Mouse (Mus musculus): ENCODE measurements around the gene 2210408I21Rik. TPM values are rescaled to one million over a fixed set of nuclear protein-coding genes. Genes with fewer than 3 reads are reported as not detected.

2210408I21Rik gene
- polyA plus RNA-seq, 1 experiment from 2014 or later, result 2.8 TPM

DNA sequence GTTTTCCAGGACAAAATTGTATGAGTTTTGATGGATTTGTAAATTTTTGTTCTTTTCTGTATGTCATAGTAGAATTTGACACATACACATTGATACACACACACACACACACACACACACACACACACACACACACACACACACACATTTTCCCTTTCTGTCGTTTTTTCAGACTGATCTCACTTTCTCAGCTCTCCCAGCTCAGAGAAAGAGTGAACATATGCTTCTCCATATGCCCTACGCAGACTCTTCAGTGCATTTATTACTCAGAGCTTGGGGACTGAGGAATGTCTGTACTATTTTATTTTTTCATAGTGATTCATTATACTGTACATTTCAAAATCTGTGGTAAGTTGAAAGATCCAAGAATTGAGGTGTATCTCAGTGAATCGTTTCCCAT lies 160.2 kb downstream of the 2210408I21Rik start:
- DNase-seq (no peak), ATAC-seq (ENCODE audit: low read depth) (no peak)
- Histone ChIP-seq H3K27me3 (no peaks in the 10 kb centered on the region), H3K9ac (no peak overlapping the region), H3K4me1 (replicated peaks) (no peaks in the 10 kb centered on the region), H3K9me3 (replicated peaks) (no peaks in the 10 kb centered on the region), H3K4me3 (replicated peaks) (no peak overlapping the region), H3K36me3 (no peaks in the 10 kb centered on the region), H3K4me2 (no peak overlapping the region), H3K27ac (no peak overlapping the region)
- 54% methylated on average over 3 of the region's 3 CpGs for WGBS (ENCODE audit: insufficient replicate concordance)

DNA sequence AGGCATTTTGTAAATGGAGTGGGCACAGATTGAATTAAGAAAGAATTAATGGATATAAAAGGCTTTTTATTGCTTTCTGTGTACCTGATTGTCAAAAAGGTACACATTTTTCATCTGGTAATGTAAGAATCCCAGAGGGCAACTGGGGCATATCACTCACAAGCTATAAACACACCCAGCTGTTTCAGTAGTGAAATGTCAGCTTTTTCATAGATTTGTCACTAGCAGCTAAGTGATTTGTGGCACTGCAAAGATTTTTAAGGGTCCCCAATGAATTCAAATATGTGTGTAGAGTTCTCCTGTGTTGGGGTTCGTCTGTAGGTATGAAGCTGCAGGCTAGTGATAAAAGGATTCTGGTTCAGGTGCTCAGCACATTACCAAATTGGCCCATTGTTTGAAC lies 188.8 kb downstream of the 2210408I21Rik start:
- WGBS (ENCODE audit: insufficient replicate concordance), result 49% methylated on average over 1 of the region's 1 CpGs
- Histone ChIP-seq H3K9me3 (replicated peaks) (no peaks in the 10 kb centered on the region), H3K4me2 (no peak overlapping the region), H3K27ac (no peak overlapping the region), H3K4me3 (replicated peaks) (no peak overlapping the region), H3K9ac (no peak overlapping the region), H3K36me3 (no peaks in the 10 kb centered on the region), H3K4me1 (replicated peaks) (no peaks in the 10 kb centered on the region), H3K27me3 (no peaks in the 10 kb centered on the region)
- no peak for DNase-seq
- ATAC-seq (ENCODE audit: low read depth), result no peak

DNA sequence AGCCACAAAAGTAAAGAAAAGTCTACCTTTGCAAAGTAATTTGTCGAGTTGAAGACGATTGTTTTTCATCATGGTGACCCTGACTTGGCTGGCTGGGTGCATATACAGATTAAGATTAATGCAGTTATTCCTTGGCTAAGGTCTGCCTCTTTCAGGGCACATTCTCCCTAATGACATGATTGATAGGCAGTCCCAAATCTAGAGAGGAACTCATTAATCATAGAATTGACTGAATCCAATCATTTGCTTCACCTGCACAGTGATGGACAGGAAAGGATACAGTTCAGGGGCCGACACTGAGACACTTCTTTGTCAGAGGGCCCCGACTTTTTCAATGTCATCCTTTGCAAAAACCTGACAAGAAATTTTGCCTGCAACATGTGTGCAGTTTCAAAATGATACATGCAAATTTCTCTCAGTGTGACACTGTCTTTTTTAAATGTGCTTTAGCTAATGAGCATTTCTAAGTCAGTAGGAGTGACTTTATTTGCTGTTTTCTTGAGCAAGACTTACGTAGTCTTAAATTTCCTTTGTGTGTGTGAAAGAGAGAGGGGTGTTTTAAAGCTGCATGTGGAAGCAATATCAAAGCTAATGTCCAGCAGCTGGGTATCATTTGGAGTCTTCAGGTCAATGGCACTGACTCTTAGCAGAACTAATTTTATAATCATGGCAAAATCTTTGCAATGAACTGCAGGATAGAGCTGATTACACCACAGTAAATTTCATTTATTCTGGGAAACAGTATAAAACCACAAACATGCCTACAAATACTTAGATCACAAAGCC lies 191.0 kb downstream of the 2210408I21Rik start:
- H3K9ac ChIP-seq, result no peak overlapping the region
- no peak overlapping the region for H3K4me2 ChIP-seq
- no peaks in the 10 kb centered on the region for H3K27me3 ChIP-seq
- WGBS (ENCODE audit: insufficient replicate concordance), result 56% methylated on average over 5 of the region's 5 CpGs
- H3K9me3 ChIP-seq (replicated peaks), result no peaks in the 10 kb centered on the region
- ATAC-seq (ENCODE audit: low read depth) (no peak), DNase-seq (no peak)
- H3K4me1 ChIP-seq (replicated peaks), result no peaks in the 10 kb centered on the region
- H3K36me3 ChIP-seq, result no peaks in the 10 kb centered on the region
- no peak overlapping the region for H3K27ac ChIP-seq
- no peak overlapping the region for H3K4me3 ChIP-seq (replicated peaks)

DNA sequence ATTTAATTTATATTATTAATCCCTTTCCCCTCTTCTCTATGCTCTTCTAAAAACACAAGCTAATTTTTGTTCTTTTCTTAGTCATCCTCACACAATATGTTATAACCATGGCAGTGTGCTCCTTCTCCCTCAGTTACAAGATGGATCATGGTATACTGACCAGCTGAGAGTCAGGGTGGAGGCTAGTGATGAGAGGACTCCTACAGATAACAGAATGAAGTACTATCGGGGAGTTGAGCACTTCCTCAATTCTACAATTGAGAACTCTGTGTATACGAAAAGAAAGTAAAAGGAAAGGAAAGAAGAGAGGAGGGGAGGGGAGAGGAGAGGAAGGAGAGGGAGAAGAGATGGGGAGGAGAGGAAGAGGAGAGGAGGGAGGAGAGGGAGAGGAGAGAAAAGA lies 206.8 kb downstream of the 2210408I21Rik start:
- Histone ChIP-seq H3K9ac (no peak overlapping the region), H3K4me2 (no peak overlapping the region), H3K27ac (no peak overlapping the region), H3K36me3 (no peaks in the 10 kb centered on the region), H3K4me3 (replicated peaks) (no peak overlapping the region), H3K4me1 (replicated peaks) (no peaks in the 10 kb centered on the region), H3K9me3 (replicated peaks) (no peaks in the 10 kb centered on the region), H3K27me3 (no peaks in the 10 kb centered on the region)
- DNase-seq (no peak), ATAC-seq (ENCODE audit: low read depth) (no peak)
- 31% methylated on average over 2 of the region's 2 CpGs for WGBS (ENCODE audit: insufficient replicate concordance)

DNA sequence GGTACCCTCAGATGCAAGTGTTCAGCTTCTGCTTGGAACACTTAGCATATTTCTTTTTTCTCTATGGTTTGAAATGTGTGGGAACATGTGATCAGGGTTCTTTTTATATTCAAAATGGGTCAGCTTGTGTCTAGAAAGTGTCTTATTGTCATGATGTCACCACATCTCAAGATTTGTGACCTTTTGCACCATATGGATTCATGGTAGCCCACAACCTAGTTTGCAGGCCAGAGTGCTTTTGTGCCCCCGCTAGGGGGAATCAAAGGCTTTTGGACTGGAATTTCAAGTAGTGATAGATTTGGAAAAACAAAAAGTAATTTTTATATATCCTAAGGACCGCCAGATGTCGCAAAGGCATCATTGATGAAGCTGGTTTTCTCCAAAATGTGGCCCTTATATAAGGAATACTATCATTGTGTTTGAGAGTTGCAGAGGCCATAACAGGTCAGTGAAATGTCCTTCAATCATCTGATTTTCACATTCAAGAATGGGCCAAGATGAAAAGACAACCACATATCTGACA lies 250.2 kb downstream of the 2210408I21Rik start:
- no peak overlapping the region for H3K27ac ChIP-seq
- H3K4me1 ChIP-seq (replicated peaks), result no peaks in the 10 kb centered on the region
- H3K27me3 ChIP-seq, result no peaks in the 10 kb centered on the region
- H3K36me3 ChIP-seq, result no peaks in the 10 kb centered on the region
- H3K4me2 ChIP-seq, result no peak overlapping the region
- H3K4me3 ChIP-seq (replicated peaks), result no peak overlapping the region
- H3K9ac ChIP-seq, result no peak overlapping the region
- 55% methylated on average over 3 of the region's 3 CpGs for WGBS (ENCODE audit: insufficient replicate concordance)
- DNase-seq, result no peak
- no peak for ATAC-seq (ENCODE audit: low read depth)
- no peaks in the 10 kb centered on the region for H3K9me3 ChIP-seq (replicated peaks)

DNA sequence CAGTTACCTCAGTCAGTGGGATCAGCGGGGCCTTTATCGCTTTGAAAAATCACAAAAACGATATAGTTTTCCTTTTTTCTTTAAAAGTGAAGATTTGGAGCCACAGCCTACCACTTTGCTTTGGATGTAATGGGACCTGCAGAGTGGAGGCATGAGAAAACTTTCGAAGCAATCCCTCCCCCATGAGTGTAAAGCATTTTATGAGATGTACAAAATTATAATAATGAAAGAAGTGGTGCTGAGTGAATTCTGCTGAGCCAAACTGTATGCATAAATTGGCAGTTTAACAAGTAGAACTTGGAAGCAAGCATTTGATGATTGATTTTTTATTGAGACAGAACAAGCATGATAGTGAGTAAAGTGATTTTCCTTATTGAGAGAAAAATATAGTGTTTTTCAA lies 250.7 kb downstream of the 2210408I21Rik start:
- H3K36me3 ChIP-seq, result no peaks in the 10 kb centered on the region
- H3K4me1 ChIP-seq (replicated peaks), result no peaks in the 10 kb centered on the region
- no peaks in the 10 kb centered on the region for H3K9me3 ChIP-seq (replicated peaks)
- ATAC-seq (ENCODE audit: low read depth), result no peak
- no peaks in the 10 kb centered on the region for H3K27me3 ChIP-seq
- no peak overlapping the region for H3K27ac ChIP-seq
- 72% methylated on average over 4 of the region's 4 CpGs for WGBS (ENCODE audit: insufficient replicate concordance)
- no peak overlapping the region for H3K4me3 ChIP-seq (replicated peaks)
- DNase-seq, result no peak
- no peak overlapping the region for H3K9ac ChIP-seq
- no peak overlapping the region for H3K4me2 ChIP-seq

DNA sequence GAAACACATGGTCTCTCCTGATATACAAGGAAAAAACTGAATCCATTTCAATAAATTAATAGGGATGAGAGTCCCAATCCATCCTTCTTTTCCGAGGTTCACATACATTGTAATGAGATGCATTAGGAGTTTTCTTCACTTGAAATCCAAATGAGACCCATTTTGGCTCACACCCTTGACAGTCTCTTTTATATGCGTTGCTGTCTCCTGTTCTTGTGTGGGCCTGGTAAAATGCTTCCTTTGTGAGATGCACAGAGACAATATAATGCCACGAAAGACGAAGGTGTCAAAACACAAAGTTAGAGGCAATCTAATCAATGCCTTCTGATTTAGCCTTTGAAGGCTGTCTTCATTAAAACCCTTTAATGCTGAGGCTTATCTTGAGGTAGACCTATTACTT lies 252.8 kb downstream of the 2210408I21Rik start:
- ATAC-seq (ENCODE audit: low read depth) (no peak), DNase-seq (no peak)
- Histone ChIP-seq H3K4me3 (replicated peaks) (no peak overlapping the region), H3K9me3 (replicated peaks) (no peaks in the 10 kb centered on the region), H3K27me3 (no peaks in the 10 kb centered on the region), H3K4me2 (no peak overlapping the region), H3K27ac (no peak overlapping the region), H3K36me3 (no peaks in the 10 kb centered on the region), H3K4me1 (replicated peaks) (no peaks in the 10 kb centered on the region), H3K9ac (no peak overlapping the region)
- 71% methylated on average over 4 of the region's 4 CpGs for WGBS (ENCODE audit: insufficient replicate concordance)

DNA sequence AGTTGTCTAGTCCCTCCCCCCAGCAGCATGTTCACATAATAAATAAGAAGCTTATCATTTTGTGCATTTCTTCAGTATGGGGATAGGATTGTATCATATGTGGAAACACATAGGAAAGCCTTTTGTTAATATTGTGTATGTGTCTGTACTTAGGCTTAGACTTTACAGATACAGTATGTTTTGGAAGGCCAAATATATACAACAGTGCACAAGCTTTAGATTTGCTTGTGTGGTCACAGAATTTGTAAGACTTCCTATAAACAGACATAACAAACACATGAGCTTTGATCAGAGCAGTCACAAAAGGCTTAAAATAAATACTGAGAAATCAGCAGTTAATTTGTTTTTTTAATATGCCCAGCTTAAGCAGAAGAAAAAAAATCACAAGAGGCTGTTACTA lies 253.9 kb downstream of the 2210408I21Rik start:
- no peak for ATAC-seq (ENCODE audit: low read depth)
- Histone ChIP-seq H3K36me3 (no peaks in the 10 kb centered on the region), H3K9me3 (replicated peaks) (no peaks in the 10 kb centered on the region), H3K4me2 (no peak overlapping the region), H3K27me3 (no peaks in the 10 kb centered on the region), H3K9ac (no peak overlapping the region), H3K4me1 (replicated peaks) (no peaks in the 10 kb centered on the region), H3K27ac (no peak overlapping the region), H3K4me3 (replicated peaks) (no peak overlapping the region)
- DNase-seq, result no peak

DNA sequence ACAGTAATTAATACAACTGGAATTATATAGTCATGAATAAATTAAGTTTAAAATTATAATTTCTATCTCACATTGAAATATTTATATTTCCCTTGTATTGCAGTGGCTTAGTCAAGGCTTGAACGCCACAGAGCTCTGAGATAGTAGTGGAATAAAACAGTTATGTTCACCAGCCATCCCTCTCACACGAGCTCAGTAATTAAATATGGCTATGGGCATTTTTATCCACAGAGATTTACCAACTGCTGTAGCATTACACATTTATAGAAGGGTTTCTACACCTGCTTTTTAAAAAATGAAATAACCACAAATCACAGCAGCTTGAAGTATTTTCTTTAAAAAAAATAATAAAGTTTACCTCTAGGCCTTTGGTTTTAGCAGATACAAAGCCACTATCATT lies 261.0 kb downstream of the 2210408I21Rik start:
- no peaks in the 10 kb centered on the region for H3K27me3 ChIP-seq
- H3K27ac ChIP-seq, result no peak overlapping the region
- no peaks in the 10 kb centered on the region for H3K9me3 ChIP-seq (replicated peaks)
- ATAC-seq (ENCODE audit: low read depth) (no peak), DNase-seq (no peak)
- H3K36me3 ChIP-seq, result no peaks in the 10 kb centered on the region
- H3K4me3 ChIP-seq (replicated peaks), result no peak overlapping the region
- H3K4me2 ChIP-seq, result no peak overlapping the region
- 56% methylated on average over 2 of the region's 2 CpGs for WGBS (ENCODE audit: insufficient replicate concordance)
- H3K9ac ChIP-seq, result no peak overlapping the region
- no peaks in the 10 kb centered on the region for H3K4me1 ChIP-seq (replicated peaks)

DNA sequence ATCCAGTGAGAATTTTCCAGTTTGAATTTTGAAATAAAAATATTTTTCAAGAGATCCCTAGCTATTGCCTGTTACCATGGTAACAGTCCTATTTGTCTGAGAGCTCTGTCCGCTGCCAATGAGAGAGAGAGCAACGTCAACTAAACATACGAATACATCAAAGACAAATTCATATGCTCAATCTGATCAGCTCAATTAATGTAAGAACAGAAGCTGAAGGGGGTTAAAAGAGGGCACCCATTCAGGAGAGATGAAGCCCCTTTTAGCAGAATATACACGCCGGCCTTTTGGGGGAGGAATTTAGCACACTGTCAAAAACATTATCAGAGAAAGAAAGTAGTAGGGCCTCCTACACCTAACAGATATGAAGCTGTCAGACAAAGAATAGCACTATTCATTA lies 261.6 kb downstream of the 2210408I21Rik start:
- Histone ChIP-seq H3K9me3 (replicated peaks) (no peaks in the 10 kb centered on the region), H3K9ac (no peak overlapping the region), H3K4me2 (no peak overlapping the region), H3K27me3 (no peaks in the 10 kb centered on the region), H3K4me1 (replicated peaks) (no peaks in the 10 kb centered on the region), H3K27ac (no peak overlapping the region), H3K36me3 (no peaks in the 10 kb centered on the region), H3K4me3 (replicated peaks) (no peak overlapping the region)
- 70% methylated on average over 5 of the region's 5 CpGs for WGBS (ENCODE audit: insufficient replicate concordance)
- ATAC-seq (ENCODE audit: low read depth) (no peak), DNase-seq (no peak)

DNA sequence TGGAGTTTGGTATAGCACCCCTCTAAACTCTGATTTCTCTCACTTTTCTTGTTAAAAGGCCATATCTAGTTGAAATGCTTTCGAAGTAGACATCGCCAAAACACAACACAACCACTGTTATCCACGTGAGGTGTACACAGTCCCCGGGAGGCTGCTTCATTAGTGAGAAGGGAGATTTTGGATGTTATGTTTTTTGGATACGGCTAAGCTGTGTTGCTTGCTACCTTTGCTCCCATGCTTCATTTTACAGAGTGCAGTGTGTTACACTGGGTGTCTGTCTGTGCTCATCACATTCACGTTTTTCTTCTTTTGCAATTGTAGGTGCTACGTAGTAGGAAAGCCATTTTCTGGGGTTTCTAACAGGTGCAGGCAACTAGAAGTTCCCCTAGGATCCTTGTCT lies 262.3 kb downstream of the 2210408I21Rik start:
- 73% methylated on average over 7 of the region's 7 CpGs for WGBS (ENCODE audit: insufficient replicate concordance)
- H3K27me3 ChIP-seq, result no peaks in the 10 kb centered on the region

DNA sequence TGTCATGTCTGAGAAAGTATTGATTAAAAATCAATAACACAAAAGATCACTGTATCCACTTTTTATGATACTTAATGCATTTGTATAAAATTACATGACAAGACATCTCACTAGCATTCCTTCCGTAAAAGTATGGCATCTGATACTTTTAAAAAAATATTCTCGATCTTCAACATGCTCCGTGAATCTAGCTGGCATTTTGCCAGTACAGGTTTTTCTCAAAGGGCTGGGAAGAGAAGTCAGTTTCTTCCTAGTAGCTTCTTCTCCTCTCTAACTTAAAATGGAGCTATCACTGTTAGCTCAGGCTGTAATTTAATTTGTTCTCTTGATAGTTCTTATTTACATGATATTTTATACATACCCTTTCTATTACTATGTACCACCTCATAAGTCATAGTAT lies 263.1 kb downstream of the 2210408I21Rik start:
- Histone ChIP-seq H3K4me2 (no peak overlapping the region), H3K4me1 (replicated peaks) (no peaks in the 10 kb centered on the region), H3K9ac (no peak overlapping the region), H3K36me3 (no peaks in the 10 kb centered on the region), H3K4me3 (replicated peaks) (no peak overlapping the region), H3K9me3 (replicated peaks) (no peaks in the 10 kb centered on the region), H3K27me3 (no peaks in the 10 kb centered on the region), H3K27ac (no peak overlapping the region)
- no peak for DNase-seq
- 71% methylated on average over 3 of the region's 3 CpGs for WGBS (ENCODE audit: insufficient replicate concordance)
- no peak for ATAC-seq (ENCODE audit: low read depth)

More for the DNA sequence above, 262.3 kb downstream of the 2210408I21Rik start:
- H3K36me3 ChIP-seq, result no peaks in the 10 kb centered on the region
- H3K27ac ChIP-seq, result no peak overlapping the region
- DNase-seq, result no peak
- H3K9ac ChIP-seq, result no peak overlapping the region
- no peaks in the 10 kb centered on the region for H3K9me3 ChIP-seq (replicated peaks)
- H3K4me1 ChIP-seq (replicated peaks), result no peaks in the 10 kb centered on the region
- no peak for ATAC-seq (ENCODE audit: low read depth)
- H3K4me3 ChIP-seq (replicated peaks), result no peak overlapping the region
- H3K4me2 ChIP-seq, result no peak overlapping the region

Data from liver, embryonic 13.5 days (tissue).